Mouse (Mus musculus) forebrain, embryonic 13.5 days (tissue): ENCODE results near the gene Fuca1. TPM values are rescaled to one million over a fixed set of nuclear protein-coding genes. Genes with fewer than 3 reads are reported as not detected.
A peak's percentile ranks its signal among the peaks of the same experiment; 100 is the strongest.

Experiments
- ATAC-seq: fragments of 200-750 bp; cut with Nextera tagmentation; 2 replicates; pipeline ENCODE4 v1.8.0; 2017
- H3K27ac ChIP-seq: fragments of 300-500 bp; sonication (generic); 2 replicates; pipeline ENCODE4 v1.5.1; 2015; ENCODE audit warnings: inconsistent platforms, mild to moderate bottlenecking, moderate library complexity
- H3K27me3 ChIP-seq: fragments of 300-500 bp; sonication (generic); 2 replicates; pipeline ENCODE4 v1.6.1; 2015; ENCODE audit warnings: mild to moderate bottlenecking, inconsistent platforms
- H3K36me3 ChIP-seq: fragments of 300-500 bp; sonication (generic); 2 replicates; pipeline ENCODE4 v1.6.1; 2015; ENCODE audit warnings: mild to moderate bottlenecking, inconsistent platforms; ENCODE audit not compliant: poor library complexity, severe bottlenecking
- H3K4me1 ChIP-seq: fragments of 300-500 bp; sonication (generic); 2 replicates; pipeline ENCODE4 v1.6.1; 2015; ENCODE audit warnings: inconsistent platforms
- H3K4me2 ChIP-seq: fragments of 300-500 bp; sonication (generic); 2 replicates; pipeline ENCODE4 v1.6.1; 2015; ENCODE audit warnings: inconsistent platforms, mild to moderate bottlenecking, moderate library complexity
- H3K4me3 ChIP-seq: fragments of 300-500 bp; sonication (generic); 2 replicates; pipeline ENCODE4 v1.5.1; 2015; ENCODE audit warnings: mild to moderate bottlenecking, inconsistent platforms
- H3K9ac ChIP-seq: fragments of 300-500 bp; sonication (generic); 2 replicates; pipeline ENCODE4 v1.6.1; 2015; ENCODE audit warnings: mild to moderate bottlenecking, inconsistent platforms
- H3K9me3 ChIP-seq: fragments of 300-500 bp; sonication (generic); replicated peaks from 2 replicates; pipeline ENCODE4 v1.6.1; 2016; ENCODE audit warnings: inconsistent platforms
- WGBS: fragments of 180-500 bp; shearing (Covaris S2); methylation state at CpG from one replicate; pipeline ENCODE4 v1.1.7; 2015; 5-methylcytosine and 5-hydroxymethylcytosine counted together
- polyA plus RNA-seq: library from polyadenylated mRNA; unstranded; fragments of >200 nt; fragmentation: Nextera tagmentation; extraction: Ambion mirVana; gene quantifications from 2 replicates; pipeline ENCODE4 v1.2.1, GENCODE M21; 2015

Gene Fuca1
- 41.7 and 56.6 TPM in 2 replicates for polyA plus RNA-seq

- peak within 1 kb of the TSS; percentile 78 for H3K27ac ChIP-seq
- H3K9me3 ChIP-seq, result no peaks in the 10 kb centered on the region
- H3K36me3 ChIP-seq, result peaks cover 14% of the 10 kb centered on the region
- H3K4me2 ChIP-seq, result peak within 1 kb of the TSS; percentile 88
- ATAC-seq, result peak; percentile 97
- H3K9ac ChIP-seq, result peak within 1 kb of the TSS; percentile 78
- 2% methylated on average over 60 of the region's 60 CpGs for WGBS
- H3K27me3 ChIP-seq, result no peaks in the 10 kb centered on the region
- H3K4me3 ChIP-seq, result peak within 1 kb of the TSS; percentile 82
- H3K4me1 ChIP-seq, result peaks cover 17% of the 10 kb centered on the region
Observed at GRCm38 (mm10) chr4:135920304-135921241, at the start of gene Fuca1. Gene Fuca1, plus strand, starts transcription at chr4:135920735.

DNA sequence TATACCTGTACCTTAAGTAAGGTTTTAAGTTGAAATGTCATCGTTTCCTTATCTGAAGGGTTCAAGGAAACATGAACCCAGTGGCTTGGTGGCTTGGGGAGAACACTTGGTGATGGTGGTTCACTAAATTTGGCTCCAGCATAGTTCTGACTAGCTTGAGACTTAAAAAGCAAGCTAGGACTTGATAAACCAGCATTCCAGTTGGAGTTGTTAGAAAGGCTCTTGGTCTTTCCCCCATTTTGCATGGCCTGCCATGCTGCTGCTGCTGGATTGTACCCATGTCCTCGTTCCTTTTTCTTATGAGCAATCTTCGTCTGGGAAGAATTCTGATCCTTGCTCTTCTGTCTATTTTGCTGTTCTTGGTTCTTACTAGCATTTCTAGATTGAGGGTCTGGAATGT, 48.5 kb upstream of the Fuca1 start:
- H3K4me3 ChIP-seq, result peak overlapping the region; percentile 79
- H3K9ac ChIP-seq, result peak overlapping the region; percentile 95
- no peak overlapping the region for H3K27ac ChIP-seq
- H3K27me3 ChIP-seq, result no peaks in the 10 kb centered on the region
- H3K4me2 ChIP-seq, result peak overlapping the region; percentile 84
- H3K4me1 ChIP-seq, result peaks cover 63% of the 10 kb centered on the region
- ATAC-seq, result no peak
- no peaks in the 10 kb centered on the region for H3K9me3 ChIP-seq
- H3K36me3 ChIP-seq, result peaks cover 28% of the 10 kb centered on the region
- 55% methylated on average over 3 of the region's 3 CpGs for WGBS

DNA sequence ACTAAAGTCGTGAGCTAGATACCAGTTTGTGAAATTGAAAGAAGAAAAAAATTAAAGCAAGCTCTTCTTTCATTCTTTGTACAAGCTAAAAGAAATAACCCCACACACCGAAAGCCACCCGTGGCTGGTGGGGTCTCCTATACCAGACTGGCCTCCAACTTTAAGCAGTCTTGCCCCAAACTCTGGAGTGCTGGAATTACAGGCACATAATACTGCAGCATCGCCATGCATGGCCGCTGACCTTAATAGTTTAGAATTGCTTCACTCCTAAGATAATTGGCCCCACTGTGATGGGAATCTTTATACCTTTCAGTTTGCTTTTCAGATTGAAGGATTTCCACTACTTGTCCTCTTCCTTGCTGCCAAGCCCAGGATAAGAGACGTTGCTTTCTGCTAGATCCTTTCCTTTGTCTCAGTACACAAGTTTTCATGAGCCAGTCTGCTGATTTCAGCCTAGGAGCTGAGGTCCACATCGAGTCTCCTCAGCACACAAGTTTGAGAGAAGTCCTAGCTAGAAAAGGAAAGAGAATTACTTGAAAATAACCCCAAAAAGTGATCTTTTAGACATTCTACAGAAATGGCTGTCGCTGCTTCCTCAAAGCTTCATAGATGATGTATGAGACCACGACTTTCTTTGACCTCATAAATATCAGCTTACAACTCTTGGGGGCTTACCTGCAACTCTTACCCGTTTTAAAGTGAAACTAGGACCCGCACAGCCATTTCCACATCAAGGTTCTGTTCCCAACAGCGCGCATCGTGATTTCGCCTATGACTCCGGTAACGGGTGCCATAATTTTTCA, 47.7 kb upstream of the Fuca1 start:
- ATAC-seq, result no peak
- Histone ChIP-seq H3K27ac (peak overlapping the region; percentile 99), H3K4me3 (peak overlapping the region; percentile 79), H3K36me3 (peaks cover 28% of the 10 kb centered on the region; the same call in 1 of the 2 replicates), H3K27me3 (no peaks in the 10 kb centered on the region), H3K9ac (peak overlapping the region; percentile 95), H3K9me3 (no peaks in the 10 kb centered on the region), H3K4me1 (peaks cover 64% of the 10 kb centered on the region), H3K4me2 (peak overlapping the region; percentile 84)
- 8% methylated on average over 17 of the region's 17 CpGs for WGBS

DNA sequence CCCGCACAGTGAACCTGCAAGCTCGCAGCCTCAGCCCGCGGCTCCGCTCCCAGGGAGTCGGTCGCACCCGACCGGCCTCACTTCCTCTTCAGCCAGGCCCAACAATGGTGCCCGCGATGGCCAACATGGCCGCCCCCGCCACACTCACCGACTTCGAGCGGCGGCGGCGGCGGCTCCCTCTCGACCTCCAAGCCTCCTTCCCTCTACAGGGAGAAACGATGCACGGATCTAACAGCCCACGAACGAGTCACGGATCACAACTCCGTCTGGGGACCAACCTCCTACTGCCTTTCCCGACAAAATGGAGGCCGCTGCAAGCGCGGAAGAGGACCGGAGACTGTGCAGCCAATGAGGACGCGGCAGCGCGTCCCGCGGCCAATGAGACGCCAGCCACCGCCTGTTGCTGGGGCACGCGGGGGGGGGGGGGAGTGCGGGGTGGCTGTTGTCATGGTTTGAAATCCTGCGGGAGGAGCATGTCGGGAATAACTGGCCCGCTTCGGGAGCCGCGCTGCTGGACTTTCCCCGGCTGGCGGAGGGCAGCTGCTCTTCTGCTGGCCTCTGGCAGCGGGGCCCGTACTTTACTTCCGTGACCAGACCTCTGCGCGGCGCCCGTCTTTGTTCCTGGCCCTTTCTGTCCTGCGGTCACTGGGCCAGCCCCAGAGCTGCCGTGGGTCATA, 46.9 kb upstream of the Fuca1 start, which contains the start of gene Pnrc2:
Gene Pnrc2 (minus strand): TSS at position 325 of the 677 bp plus-strand sequence.
- peak; percentile 96 for ATAC-seq
- H3K4me1 ChIP-seq, result peaks cover 64% of the 10 kb centered on the region
- no peaks in the 10 kb centered on the region for H3K27me3 ChIP-seq
- H3K27ac ChIP-seq, result peak within 1 kb of the TSS; percentile 99
- WGBS, result under 1% methylated on average over 57 of the region's 60 CpGs
- peak within 1 kb of the TSS; percentile 79 for H3K4me3 ChIP-seq
- peak within 1 kb of the TSS; percentile 95 for H3K9ac ChIP-seq
- H3K9me3 ChIP-seq, result no peaks in the 10 kb centered on the region
- H3K4me2 ChIP-seq, result peak within 1 kb of the TSS; percentile 84
- H3K36me3 ChIP-seq, result peaks cover 28% of the 10 kb centered on the region; the same call in 1 of the 2 replicates

DNA sequence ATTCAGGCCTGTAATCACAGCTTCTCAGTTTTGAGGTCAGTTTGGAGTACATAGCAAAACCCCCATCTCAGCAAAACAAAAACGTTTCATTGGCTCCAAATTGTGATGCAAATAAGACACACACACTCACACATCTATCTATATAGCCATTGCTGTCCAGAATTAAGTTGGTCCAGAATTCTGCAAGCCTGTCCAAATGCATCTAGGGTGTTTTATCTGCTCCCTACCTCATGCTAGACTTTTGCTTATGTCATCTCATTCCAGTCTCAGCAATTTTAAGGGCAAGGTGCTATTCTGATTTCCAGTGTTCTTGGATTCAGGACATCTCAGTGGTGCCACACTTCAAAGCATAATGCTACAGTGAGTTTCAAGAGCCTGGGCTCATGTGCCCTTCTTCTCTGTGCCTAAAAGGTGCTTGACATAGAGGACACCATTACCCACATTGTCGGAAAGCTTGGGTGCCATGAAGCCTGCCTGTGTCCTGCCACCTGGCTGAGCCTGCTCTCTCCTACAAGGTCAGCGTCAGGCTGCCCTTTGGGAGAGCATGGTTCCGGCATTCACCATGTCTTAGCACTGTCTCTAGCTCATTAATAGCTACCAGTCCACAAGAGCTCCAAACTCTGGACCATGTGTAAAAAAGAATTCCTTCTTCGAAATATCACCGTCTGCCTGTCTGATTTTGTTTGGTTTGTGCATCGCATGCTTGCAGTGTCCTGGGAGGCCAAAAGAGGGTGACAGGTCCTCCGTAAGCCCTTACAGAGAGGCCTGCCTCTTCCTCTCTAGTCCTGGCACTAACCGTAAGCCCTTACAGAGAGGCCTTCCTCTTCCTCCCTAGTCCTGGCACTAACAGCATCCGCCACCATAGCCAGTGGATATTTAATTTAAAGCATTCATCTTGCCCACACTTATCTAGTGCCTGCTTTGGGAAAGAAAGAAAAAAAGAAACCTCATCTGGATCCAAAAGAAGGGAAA, 45.7 kb upstream of the Fuca1 start:
- H3K36me3 ChIP-seq, result peaks cover 18% of the 10 kb centered on the region; the same call in 1 of the 2 replicates
- H3K27me3 ChIP-seq, result no peaks in the 10 kb centered on the region
- ATAC-seq, result no peak
- H3K4me1 ChIP-seq, result peaks cover 55% of the 10 kb centered on the region
- peak overlapping the region; percentile 84 for H3K4me2 ChIP-seq
- peak overlapping the region; percentile 99 for H3K27ac ChIP-seq
- H3K4me3 ChIP-seq, result no peak overlapping the region
- H3K9me3 ChIP-seq, result no peaks in the 10 kb centered on the region
- peak overlapping the region; percentile 95 for H3K9ac ChIP-seq
- WGBS, result 78% methylated on average over 10 of the region's 10 CpGs

DNA sequence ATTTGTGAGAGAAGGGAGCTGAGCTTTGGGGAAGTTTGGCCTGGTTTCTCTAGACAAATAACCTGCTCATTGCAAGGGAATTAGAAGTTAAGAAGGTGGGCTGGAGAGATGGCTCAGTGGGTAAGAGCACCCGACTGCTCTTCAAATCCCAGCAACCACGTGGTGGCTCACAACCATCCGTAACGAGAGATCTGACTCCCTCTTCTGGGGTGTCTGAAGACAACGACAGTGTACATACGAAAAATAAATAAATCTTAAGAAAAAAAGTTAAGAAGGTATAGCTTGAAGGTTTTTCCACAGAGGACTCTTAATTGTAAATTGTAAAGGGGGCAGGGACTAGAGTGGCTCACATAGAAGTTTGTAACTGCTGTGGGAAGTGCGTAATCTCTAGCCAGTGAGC, 45.0 kb upstream of the Fuca1 start:
- peaks cover 52% of the 10 kb centered on the region for H3K4me1 ChIP-seq
- H3K9me3 ChIP-seq, result no peaks in the 10 kb centered on the region
- no peak overlapping the region for H3K4me2 ChIP-seq
- H3K36me3 ChIP-seq, result peaks cover 16% of the 10 kb centered on the region; the same call in 1 of the 2 replicates
- no peak overlapping the region for H3K4me3 ChIP-seq
- H3K27me3 ChIP-seq, result no peaks in the 10 kb centered on the region
- WGBS, result 24% methylated on average over 7 of the region's 7 CpGs
- no peak overlapping the region for H3K27ac ChIP-seq
- no peak overlapping the region for H3K9ac ChIP-seq
- no peak for ATAC-seq

- WGBS, result 2% methylated on average over 9 of the region's 9 CpGs
- Histone ChIP-seq H3K4me1 (peaks cover 47% of the 10 kb centered on the region), H3K4me2 (peak overlapping the region; percentile 52), H3K27ac (no peak overlapping the region), H3K36me3 (peaks cover 14% of the 10 kb centered on the region; the same call in 1 of the 2 replicates), H3K9me3 (no peaks in the 10 kb centered on the region), H3K9ac (peak overlapping the region; percentile 54), H3K4me3 (peak overlapping the region; percentile 12; the same call in 1 of the 2 replicates), H3K27me3 (no peaks in the 10 kb centered on the region)
- no peak for ATAC-seq
Observed at GRCm38 (mm10) chr4:135875991-135876582, 44.4 kb upstream of the Fuca1 start.

- H3K27me3 ChIP-seq, result no peaks in the 10 kb centered on the region
- no peak for ATAC-seq
- no peaks in the 10 kb centered on the region for H3K9me3 ChIP-seq
- WGBS, result 3% methylated on average over 16 of the region's 16 CpGs
- H3K4me1 ChIP-seq, result peaks cover 43% of the 10 kb centered on the region
- H3K36me3 ChIP-seq, result peaks cover 11% of the 10 kb centered on the region; the same call in 1 of the 2 replicates
- H3K4me2 ChIP-seq, result peak overlapping the region; percentile 52
- peak overlapping the region; percentile 54 for H3K9ac ChIP-seq
- H3K27ac ChIP-seq, result no peak overlapping the region
- peak overlapping the region; percentile 12; the same call in 1 of the 2 replicates for H3K4me3 ChIP-seq
Observed at GRCm38 (mm10) chr4:135876583-135877020, 43.9 kb upstream of the Fuca1 start.

GRCm38 (mm10) chr4:135877742-135878141, 42.8 kb upstream of the Fuca1 start:
- H3K4me3 ChIP-seq, result no peak overlapping the region
- no peak for ATAC-seq
- no peak overlapping the region for H3K27ac ChIP-seq
- no peaks in the 10 kb centered on the region for H3K36me3 ChIP-seq
- H3K9me3 ChIP-seq, result no peaks in the 10 kb centered on the region
- peaks cover 32% of the 10 kb centered on the region for H3K4me1 ChIP-seq
- H3K4me2 ChIP-seq, result no peak overlapping the region
- no peaks in the 10 kb centered on the region for H3K27me3 ChIP-seq
- 75% methylated on average over 2 of the region's 2 CpGs for WGBS
- H3K9ac ChIP-seq, result no peak overlapping the region

DNA sequence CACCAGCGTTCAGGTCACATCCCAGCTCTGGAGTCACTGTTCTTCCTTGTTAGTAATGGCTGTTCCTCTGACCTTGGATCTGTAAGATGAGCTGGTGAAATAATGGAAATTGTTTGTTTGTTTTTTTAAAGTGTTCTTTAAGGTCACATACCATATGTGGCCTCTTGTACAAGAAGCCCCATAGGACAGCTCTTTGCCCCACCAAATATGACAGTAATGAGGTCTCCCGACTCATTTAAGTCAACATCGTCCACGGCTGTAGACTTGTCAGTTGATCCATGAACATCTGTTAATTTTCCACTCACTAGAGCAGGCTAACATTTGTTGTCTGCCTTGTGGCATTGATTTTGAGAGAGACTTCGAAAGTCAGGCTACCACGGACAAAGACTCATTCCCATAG, 41.5 kb upstream of the Fuca1 start:
- H3K27me3 ChIP-seq, result no peaks in the 10 kb centered on the region
- 82% methylated on average over 6 of the region's 6 CpGs for WGBS
- H3K9ac ChIP-seq, result no peak overlapping the region
- no peak overlapping the region for H3K4me3 ChIP-seq
- no peak overlapping the region for H3K4me2 ChIP-seq
- ATAC-seq, result no peak
- no peak overlapping the region for H3K27ac ChIP-seq
- no peaks in the 10 kb centered on the region for H3K9me3 ChIP-seq
- H3K36me3 ChIP-seq, result no peaks in the 10 kb centered on the region
- peaks cover 31% of the 10 kb centered on the region for H3K4me1 ChIP-seq
